Mouse (Mus musculus): ENCODE measurements around the gene Ptrh1.

GRCm38 (mm10) chr2:32772626-32773279 is 2.8 kb upstream of the Ptrh1 start:
- TF ChIP-seq ZC3H11A (IDR thresholded peaks at IDR 0.05; ENCODE audit: low read depth, low read length) (no peak), CTCF (conservative IDR thresholded peaks at IDR 0.05 in 1 of 2, IDR thresholded peaks at IDR 0.05 in 1 of 2; ENCODE audit: low read depth in 2 of 2, low read length in 2 of 2) (no peak), USF1 (IDR thresholded peaks at IDR 0.05; ENCODE audit: low read depth, low read length) (no peak), NRF1 (IDR thresholded peaks at IDR 0.05; ENCODE audit: low read depth, low read length) (no peak), POLR2A (IDR thresholded peaks at IDR 0.05; ENCODE audit: low read depth, low read length) (no peak), CHD2 (IDR thresholded peaks at IDR 0.05; ENCODE audit: low read length) (no peak), BHLHE40 (IDR thresholded peaks at IDR 0.05; ENCODE audit: low read depth, low read length) (peak; percentile 57), EP300 (IDR thresholded peaks at IDR 0.05; ENCODE audit: low read length) (no peak), TCF12 (IDR thresholded peaks at IDR 0.05; ENCODE audit: low read depth, low read length) (no peak), SIN3A (IDR thresholded peaks at IDR 0.05; ENCODE audit: low read length) (no peak), MAX (IDR thresholded peaks at IDR 0.05; ENCODE audit: low read length) (no peak), KAT2A (IDR thresholded peaks at IDR 0.05; ENCODE audit: insufficient replicate concordance, low read length) (no peak), ZKSCAN1 (IDR thresholded peaks at IDR 0.05; ENCODE audit: borderline replicate concordance, low read depth, low read length) (no peak)

Data from CH12.LX (cell line).